Mouse (Mus musculus) embryo, embryonic 11.5 days (tissue): Measurements from ENCODE around the gene Mettl15.
"Not testable (repeated sequence)": the region's sequence is repeated elsewhere in the genome, so short reads cannot be mapped to it uniquely, and the experiment has no call there.

Experiments
- DNase-seq: peaks from one replicate; pipeline ENCODE4 v3.0.0-alpha.2; 2012; ENCODE audit warnings: low read depth, low spot score

Mettl15 gene

DNA sequence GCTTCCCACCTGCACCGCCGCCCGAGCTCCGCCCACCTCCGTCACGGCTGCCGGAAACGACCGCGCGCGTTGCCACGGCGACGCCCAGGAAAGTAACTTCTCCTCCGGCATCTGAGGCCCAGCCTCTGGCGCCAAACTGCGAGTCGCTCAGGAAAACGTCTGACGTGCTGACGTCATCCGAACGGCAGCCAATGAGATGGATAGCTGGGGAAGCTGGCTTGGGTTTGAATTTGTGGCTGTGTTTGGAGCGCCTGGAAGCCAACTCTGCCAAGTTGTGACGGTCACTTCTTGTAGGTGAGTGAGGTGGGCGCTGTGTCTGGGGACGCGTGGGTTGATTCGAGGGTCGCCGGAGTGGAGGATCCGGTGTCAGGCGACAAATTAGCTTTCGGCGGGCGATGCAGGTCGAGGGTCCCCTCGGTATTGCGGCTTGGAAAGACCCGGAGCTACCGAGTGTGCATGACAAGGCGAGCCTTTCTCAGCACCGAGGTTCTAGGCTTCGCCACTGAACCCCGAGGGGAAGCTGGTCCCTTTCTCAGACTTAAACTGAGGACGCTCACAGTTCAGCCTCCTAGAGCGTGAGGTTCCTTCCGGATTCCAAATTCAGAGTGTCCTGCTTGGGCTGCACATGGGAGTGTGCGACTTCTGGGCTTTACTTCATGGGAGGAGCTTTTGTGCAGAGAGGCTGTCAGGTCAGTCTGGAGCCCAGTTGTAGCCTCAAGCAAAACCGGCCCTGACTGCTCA is at the start of gene Mettl15, which contains the start of gene Kif18a:
TSS of gene Mettl15 (minus strand) at position 149 of the 741 bp plus-strand sequence.
TSS of gene Kif18a (plus strand) at position 139 of the 741 bp plus-strand sequence.
- DNase-seq = peak; percentile 96

DNA sequence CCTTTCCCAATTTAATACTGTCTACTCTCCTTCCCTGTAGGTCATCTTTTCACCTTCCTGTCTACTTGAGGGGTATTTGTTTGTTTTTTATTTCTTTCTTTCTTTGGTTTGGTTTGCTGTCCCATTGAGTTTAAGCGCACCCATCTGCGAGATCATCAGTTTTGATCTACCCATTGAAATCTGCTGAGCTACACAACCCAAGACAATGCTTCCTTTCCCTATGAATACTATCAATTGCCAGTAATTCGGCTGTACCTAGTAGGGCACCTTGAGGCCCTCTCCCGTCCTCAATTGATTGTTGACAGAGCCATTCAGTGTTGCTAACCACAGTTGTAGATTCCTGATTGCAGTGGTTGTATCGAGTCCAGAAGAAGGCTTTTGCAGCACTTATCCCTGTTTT is 30.8 kb upstream of the Mettl15 start:
- no peak for DNase-seq

DNA sequence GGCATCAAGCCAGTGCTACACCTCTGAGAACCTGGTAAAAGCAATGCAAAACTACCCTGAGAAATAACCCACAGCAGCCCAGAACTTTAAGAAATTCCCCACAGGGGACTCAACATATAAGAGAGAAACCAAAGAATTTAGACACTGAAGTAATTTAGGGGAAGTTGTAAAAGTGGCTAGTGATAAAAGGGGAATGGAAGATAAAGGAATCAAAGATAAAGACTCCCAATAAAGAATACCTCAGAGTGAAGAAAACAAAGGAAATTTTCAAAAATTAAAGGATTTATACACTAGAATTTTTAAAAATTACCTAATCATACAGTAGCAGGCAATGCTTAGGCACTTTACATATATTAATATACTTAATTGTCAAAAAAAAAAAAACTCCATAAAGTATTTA is 23.1 kb upstream of the Mettl15 start:
- no peak for DNase-seq

- no peak for DNase-seq
Observed at GRCm38 (mm10) chr2:109302234-109302633, 21.7 kb upstream of the Mettl15 start.

DNA sequence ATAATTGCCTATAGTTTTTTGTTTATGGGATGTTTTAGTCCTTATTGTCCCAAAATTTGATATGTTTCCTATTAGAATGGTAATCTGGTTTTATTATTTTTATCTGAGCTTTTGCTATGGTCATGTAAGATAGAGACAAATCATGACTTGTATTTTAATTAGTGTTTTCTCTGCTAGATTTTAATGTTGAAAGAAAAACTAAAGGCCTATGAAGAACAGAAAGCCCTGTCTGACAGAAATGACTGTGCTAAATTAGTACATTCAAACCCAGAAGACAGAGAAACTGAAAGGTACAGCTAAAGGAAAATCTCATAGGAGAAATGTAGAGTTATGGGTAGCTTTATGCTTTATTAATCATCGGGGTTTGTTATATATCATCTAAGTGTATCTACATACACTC is 17.6 kb upstream of the Mettl15 start:
- DNase-seq = no peak

DNA sequence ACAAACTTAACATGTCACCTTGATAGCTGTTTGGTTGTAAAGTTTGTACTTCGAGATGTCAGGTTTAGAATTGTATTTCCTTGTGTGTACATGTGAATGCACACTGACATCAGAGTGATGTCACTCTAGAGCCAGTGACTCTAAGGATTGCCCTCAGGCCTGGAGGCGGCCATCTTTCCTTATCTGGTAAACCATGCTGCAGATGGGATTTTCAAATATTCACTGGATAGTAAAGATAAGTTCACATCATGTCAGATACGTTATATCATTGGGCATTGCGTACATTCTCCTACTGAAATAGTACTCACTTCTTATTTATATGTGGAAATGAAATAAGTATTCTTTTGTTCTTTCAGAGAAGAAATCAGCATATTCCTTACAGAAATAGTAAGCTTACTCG is 15.7 kb upstream of the Mettl15 start:
- DNase-seq = no peak

GRCm38 (mm10) chr2:109289327-109289726 is 8.8 kb upstream of the Mettl15 start:
- DNase-seq = no peak

- DNase-seq = no peak
Observed at GRCm38 (mm10) chr2:109284121-109284520, 3.6 kb upstream of the Mettl15 start.

DNA sequence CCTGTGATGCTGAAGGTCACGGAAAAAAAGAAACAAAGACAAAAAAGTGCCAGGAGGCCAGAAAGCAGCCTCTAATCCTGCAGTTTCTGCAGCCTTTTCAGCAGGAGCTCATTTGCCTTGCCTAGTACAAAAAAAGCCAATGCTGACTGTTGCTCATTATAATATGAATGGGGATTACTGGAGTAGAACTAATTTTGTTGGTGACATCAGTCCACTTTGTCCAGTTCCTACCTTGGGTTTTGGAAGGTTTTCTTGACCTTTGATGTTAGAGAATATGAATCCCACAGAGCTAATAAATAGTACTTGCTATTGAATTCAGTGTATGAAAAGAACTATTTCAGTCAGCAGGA is 768 bp upstream of the Mettl15 start:
- DNase-seq = no peak

GRCm38 (mm10) chr2:109280272-109280599 is 312 bp downstream of the Mettl15 start:
- no peak for DNase-seq

- peak; percentile 23 for DNase-seq
Observed at GRCm38 (mm10) chr2:109278036-109278435, 2.5 kb downstream of the Mettl15 start.

DNA sequence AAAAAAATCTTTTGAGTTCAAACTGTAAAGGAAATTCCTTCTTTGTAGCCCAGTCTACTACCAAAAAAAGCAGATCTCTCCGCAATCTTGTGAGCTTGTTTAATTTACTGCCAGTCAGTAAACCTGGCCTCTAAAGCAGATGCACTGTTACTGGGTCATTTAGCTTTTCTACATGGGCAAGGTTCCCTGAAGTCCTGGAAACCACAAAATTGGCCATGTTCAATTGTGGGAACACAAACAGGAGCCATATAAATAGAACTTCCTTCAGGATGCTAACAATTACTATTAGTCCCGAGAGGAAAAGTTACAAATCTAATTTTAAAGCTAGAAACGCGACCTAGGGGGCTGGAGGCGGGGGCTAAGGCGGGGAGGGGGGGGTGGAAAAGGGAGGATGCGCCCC is 3.0 kb downstream of the Mettl15 start:
- DNase-seq = no peak

DNA sequence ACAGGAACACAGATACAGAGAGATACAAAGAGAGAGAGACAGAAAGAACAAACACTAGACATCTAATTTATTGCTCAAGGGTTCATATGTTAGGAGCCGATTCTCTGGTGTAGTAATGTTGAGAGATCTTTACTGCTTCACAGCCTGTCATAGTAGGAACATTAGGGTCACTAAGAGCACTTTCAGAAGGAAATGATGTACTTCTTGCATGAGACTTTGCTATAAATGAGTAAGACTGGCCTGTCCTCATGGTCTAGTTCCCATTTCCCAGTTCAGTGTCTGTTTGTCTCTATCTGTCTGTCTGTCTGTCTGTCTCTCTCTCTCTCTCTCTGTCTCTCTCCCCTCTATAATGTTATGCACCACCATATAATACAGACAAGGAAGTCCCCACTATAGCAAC is 7.5 kb downstream of the Mettl15 start:
- no peak for DNase-seq

DNA sequence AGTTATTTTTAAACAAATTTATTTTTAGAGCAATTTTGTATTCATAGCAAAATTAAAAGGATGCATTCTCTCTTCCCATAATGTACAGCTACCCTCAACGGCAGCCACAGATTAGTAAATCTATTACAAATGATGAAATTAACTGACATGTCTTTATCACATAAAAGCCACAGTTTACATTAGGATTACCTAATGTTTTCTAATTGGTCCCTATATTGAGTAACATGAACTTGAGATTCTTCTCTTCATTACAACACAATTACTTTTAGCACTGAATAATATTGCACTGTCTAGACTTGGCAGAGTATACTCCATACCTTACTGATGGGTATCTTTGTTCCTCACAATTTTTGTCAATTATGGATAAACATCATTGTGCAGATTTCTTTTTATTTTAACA is 17.8 kb downstream of the Mettl15 start:
- DNase-seq = no peak

- no peak for DNase-seq
Observed at GRCm38 (mm10) chr2:109241947-109242346, 38.6 kb downstream of the Mettl15 start.

- DNase-seq = no peak
Observed at GRCm38 (mm10) chr2:109235741-109236140, 44.8 kb downstream of the Mettl15 start.

GRCm38 (mm10) chr2:109233876-109234275 is 46.7 kb downstream of the Mettl15 start:
- no peak for DNase-seq

DNA sequence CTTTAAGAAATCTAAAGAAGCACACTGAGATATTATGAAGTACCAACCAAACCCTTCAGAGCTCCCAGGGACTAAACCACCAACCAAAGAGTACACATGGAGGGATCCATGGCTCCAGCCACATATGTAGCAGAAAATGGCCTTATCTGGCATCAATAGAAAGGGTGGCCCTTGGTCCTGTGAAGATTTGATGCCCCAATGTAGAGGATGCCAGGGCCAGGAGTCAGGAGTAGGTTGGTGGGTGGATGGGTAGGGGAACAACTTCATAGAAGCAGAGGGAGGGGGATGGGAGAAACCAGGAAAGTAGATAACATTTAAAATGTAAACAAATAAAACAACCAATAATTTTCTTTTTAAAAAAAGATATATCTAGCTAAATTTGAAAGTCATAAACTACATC is 50.1 kb downstream of the Mettl15 start:
- no peak for DNase-seq

GRCm38 (mm10) chr2:109227196-109227595 is 53.4 kb downstream of the Mettl15 start:
- DNase-seq = no peak

DNA sequence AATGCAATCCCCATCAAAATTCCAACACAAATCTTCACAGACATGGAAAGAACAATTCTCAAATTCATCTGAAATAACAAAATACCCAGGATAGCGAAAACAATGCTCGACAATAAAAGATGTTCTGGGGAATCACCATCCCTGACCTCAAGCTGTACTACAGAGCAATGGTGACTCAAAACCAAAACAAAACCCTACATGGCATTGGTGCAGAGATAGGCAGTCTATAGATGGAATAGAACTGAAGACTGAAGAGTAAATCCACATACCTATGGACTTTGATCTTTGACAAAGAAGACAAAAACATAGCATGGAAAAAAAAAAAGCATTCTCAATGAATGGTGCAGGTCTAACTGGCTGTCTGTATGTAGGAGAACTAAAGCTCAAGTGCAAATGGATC is 59.1 kb downstream of the Mettl15 start:
- DNase-seq = no peak

GRCm38 (mm10) chr2:109216678-109217077 is 63.9 kb downstream of the Mettl15 start:
- not testable (repeated sequence) for DNase-seq

DNA sequence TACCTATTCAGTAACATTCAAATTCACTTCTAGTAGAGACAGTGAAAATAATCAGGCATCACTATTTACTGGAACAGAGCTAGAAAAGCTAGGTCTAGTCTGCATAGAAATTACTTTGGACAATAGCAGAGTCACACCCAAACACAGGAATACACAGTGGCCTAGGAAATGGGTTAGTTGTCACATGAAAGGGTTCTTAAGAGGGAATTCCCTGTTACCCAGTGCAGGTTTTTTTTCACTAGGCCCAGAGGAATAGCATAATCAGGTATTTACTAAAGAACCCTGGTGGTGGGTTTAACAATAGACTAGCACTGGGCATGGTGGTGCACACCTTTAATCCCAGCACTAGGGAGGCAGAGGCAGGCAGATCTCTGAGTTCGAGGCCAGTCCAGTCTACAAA is 69.9 kb downstream of the Mettl15 start:
- not testable (repeated sequence) for DNase-seq

- no peak for DNase-seq
Observed at GRCm38 (mm10) chr2:109208032-109208431, 72.5 kb downstream of the Mettl15 start.

DNA sequence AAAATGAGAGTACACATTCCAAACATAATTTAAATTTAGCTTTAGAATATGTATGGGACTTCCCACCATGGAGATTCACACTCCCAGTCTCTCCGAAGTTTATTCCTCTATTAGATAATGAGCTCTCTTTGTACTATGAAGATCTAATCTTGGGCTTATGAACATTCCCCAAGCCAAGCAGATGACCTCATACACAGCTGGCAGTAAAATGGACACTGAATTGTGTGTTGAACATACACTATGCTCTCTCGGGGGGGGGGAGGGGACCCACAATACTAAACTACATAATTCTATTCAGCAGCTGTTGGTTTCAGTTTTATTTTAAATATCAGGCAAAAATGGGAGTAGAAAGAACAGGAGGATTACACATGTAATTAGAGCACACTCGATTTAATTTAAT is 97.6 kb downstream of the Mettl15 start:
- DNase-seq = no peak
